Mouse (Mus musculus): ENCODE measurements around the gene Syce2.
"Not testable (repeated sequence)": the region's sequence is repeated elsewhere in the genome, so short reads cannot be mapped to it uniquely, and the experiment has no call there.

The Syce2 gene

GRCm38 (mm10) chr8:84901752-84902151 lies 29.8 kb downstream of the Syce2 start, which contains the start of gene Klf1:
TSS of gene Klf1 (plus strand) at chr8:84901928.
- DNase-seq (ENCODE audit: low spot score in 2 of 2) = no peak

DNA sequence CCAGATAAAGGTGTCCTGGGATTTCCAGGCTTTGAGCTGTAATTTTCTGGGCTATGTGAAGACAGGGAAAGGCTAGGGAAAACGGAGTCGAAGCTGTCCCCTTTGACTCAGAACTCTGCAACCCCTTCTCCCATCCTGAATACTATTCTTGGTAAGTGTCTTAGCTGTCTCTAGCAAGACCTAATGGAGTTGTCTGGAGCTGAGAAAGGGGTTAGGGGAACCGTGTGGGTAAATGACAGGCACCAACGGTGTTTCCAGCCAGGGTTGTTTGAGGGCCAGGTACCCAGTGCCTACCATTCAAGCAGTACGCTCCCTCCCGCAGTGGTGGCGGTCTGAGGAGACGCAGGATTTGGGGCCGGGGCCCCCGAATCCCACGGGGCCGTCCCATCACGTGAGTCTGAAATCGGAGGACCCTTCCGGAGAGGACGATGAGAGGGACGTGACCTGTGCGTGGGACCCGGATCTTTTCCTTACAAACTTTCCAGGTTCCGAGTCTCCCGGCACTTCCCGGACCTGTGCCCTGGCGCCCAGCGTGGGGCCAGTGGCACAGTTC lies 30.5 kb downstream of the Syce2 start:
- DNase-seq (ENCODE audit: low spot score in 2 of 2) = no peak

DNA sequence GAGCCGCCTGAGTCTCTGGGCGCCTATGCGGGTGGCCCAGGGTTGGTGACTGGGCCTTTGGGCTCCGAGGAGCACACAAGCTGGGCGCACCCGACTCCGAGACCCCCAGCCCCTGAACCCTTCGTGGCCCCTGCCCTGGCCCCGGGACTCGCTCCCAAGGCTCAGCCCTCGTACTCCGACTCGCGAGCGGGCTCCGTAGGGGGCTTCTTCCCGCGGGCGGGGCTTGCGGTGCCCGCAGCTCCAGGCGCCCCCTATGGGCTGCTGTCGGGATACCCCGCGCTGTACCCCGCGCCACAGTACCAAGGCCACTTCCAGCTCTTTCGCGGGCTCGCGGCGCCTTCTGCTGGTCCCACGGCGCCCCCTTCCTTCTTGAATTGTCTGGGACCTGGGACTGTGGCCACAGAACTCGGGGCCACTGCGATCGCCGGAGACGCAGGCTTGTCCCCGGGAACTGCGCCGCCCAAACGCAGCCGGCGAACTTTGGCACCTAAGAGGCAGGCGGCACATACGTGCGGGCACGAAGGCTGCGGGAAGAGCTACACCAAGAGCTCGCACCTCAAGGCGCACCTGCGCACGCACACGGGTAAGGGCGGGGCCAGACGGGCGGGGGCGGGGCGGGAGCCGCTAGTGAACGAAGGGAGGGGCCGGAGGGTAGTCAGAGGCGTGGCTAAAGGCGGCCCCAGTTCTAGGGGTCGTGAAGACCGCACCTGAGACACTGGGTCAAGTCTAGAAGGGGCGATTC lies 31.2 kb downstream of the Syce2 start:
- DNase-seq (ENCODE audit: low spot score in 2 of 2) = peak; percentile 82 to 88

DNA sequence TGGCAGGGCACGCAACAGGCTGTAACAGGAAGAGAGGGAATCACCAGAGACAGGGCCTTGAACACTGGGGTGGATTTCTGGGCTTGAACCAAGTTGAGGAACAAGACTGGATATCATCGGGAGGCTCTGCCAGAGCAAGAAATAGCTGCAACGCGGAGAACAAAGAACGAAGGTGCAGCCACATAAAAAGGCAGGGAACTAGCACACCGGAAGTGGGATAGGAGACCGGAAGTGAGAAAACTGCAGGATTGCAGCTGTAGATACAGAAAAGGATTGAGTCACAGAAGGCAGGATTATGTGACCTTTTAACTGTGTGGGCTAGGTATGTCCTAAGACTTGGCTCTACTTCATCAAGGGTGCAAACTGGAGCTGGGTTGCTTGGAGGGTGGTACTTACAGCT lies 32.4 kb downstream of the Syce2 start:
- no peak for DNase-seq (ENCODE audit: low spot score in 2 of 2)

- no peak for DNase-seq (ENCODE audit: low spot score in 2 of 2)
These were observed 35.1 kb downstream of the Syce2 start for GRCm38 (mm10) chr8:84907037-84907436.

DNA sequence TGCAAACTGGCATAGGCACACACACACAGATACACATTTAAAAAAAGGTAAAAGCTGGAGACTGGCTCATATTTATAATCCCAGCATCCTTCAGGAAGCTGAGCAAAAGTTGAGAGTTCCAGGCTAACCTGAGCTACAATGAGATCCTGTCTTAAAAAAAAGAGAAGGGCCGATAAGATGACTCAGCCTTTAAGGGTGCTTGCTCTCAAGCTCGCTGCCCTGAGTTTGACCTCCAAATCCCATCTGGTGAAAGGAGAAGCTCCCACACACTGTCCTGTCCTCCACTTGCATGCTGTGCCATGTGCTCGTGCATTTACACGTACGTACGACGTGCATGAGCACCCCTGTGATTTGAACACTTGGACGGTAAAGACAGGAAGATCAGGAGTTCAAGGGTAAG lies 35.6 kb downstream of the Syce2 start:
- DNase-seq (ENCODE audit: low spot score in 2 of 2) = no peak

DNA sequence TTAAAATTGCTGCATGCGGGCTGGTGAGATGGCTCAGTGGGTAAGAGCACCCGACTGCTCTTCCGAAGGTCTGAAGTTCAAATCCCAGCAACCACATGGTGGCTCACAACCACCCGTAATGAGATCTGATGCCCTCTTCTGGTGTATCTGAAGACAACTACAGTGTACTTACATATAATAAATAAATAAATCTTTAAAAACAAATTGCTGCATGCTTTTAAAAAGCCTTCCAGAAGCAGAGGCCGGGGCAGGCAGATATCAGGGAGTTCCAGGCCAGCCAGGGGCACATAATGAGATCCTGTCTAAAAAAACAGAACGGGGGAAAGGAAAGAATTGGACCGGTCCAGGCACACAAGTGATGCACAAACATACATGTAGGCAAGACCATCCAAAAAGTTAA lies 36.1 kb downstream of the Syce2 start:
- not testable (repeated sequence) for DNase-seq (ENCODE audit: low spot score in 2 of 2)

DNA sequence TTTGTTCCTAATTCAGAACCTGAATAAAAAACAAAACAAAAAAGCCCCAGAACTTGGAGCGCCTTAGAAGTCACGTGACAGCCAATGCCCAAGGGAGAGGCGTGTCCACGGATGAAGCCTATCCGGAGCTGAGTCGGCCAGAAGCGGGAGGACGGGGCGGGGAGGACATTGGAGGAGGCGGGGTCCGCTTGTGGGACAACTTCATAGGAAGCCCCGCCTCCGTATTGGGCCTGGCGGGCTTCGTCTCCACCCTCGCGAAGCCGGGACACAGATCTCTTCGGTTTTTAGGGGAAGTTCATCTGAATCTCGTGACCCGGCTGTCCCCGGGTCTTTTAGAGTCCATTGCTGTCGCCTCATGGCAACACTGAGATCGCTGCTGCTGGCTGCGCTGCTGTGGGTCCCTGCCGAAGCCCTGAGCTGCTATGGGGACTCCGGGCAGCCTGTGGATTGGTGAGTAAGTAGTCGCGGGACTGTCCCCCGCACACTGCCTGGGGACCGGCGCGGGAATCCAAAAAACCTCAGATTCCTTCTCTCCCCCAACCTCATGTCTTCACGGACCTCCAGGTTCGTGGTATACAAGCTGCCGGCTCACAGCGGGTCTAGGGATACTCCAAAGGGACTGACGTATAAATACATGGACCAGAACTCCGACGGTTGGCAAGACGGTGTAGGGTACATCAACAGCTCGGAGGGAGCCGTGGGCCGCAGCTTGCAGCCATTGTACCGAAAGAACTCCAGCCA lies 36.7 kb downstream of the Syce2 start, which contains the start of gene Dnase2a:
Gene Dnase2a (plus strand): TSS at position 140 of the 741 bp plus-strand sequence.
- DNase-seq (ENCODE audit: low spot score in 2 of 2) = peak; percentile 92 to 95

DNA sequence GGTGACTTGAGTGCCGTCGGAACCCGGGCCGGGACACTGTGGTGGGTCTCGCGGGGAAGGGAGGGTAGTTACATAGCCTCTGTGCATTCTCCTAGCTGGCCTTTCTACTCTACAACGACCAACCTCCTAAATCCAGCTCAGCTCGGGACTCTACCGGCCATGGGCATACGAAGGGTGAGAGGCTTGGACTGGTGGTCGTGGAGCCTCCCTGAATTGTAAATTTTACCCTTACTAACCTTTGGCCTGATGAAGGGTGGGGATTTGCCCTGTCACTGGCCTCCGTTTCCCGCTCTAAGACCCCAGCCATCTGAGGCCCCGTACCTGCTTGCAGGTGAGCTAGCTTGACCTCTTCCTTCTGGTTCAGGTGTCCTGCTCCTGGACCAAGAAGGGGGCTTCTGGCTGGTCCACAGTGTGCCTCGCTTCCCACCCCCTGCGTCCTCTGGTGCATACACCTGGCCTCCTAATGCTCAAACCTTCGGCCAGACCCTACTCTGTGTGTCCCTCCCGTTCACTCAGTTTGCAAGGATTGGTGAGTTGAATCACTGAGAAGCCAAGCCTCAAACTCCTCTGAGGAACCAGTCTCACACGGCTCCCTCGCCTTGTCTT lies 37.4 kb downstream of the Syce2 start:
- DNase-seq (ENCODE audit: low spot score in 2 of 2) = no peak

DNA sequence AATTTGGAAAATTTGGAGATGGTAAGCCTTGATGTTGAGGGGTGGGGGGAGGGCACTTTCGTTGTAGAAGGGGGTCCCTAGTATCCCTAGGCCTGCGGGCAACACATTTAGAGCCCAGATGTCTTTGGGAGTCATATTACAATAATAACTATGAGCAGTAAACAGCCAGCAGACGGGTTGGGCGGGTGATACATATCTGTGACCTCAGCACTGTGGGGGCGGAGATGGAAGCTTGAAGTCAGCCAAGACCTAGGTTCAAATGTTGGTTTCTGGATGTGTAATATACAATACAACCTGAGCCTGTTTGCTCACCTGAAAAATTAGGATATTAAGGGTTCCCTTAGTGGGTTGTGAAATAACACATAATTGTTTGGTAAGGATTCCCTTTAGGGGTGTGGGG lies 38.0 kb downstream of the Syce2 start:
- DNase-seq (ENCODE audit: low spot score in 2 of 2) = no peak

- no peak for DNase-seq (ENCODE audit: low spot score in 2 of 2)
These were observed 38.6 kb downstream of the Syce2 start for GRCm38 (mm10) chr8:84910551-84910950.

DNA sequence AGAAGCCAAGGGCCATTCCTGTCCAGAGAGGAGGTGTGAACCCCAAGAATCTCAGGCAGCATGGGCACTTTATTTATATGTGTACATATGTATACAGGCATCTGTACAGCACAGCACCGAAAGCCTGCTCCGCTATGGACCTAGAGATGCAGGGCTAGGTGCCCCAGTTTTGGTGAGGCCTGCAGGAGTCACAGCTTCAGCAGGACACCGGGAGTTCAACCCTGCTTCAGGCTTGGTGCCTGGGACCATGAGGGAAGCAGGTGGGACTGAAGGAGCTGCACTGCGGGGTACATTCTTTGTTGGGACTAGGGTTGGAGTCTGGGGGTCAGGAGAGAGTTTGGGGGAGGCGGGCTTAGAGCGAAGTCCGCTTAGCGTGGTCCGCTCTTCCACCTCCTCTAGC lies 39.9 kb downstream of the Syce2 start:
- DNase-seq (ENCODE audit: low spot score in 2 of 2) = no peak

GRCm38 (mm10) chr8:84912391-84912790 lies 40.5 kb downstream of the Syce2 start:
- no peak for DNase-seq (ENCODE audit: low spot score in 2 of 2)

GRCm38 (mm10) chr8:84912895-84913501 lies 41.1 kb downstream of the Syce2 start:
- DNase-seq (ENCODE audit: low spot score in 2 of 2) = peak; percentile 66 to 70

DNA sequence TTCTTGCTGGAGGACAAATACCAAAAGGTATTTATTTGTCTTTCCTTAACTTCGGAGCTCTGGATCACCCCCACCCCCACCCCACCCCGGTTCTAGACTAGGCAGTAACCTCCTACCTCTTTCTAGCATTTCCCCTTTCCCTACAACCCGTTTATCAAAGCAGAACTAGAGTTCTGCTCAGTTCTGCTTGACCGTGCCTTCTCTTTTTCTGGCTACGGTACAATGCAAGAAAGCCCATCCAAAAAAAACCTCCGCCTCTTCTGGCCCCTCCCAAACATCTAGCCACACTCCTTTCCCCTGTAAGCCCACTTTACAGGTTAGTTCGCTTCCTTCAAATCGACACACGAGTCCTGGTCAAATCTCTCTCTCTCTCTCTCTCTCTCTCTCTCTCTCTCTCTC lies 41.6 kb downstream of the Syce2 start:
- no peak for DNase-seq (ENCODE audit: low spot score in 2 of 2)

DNA sequence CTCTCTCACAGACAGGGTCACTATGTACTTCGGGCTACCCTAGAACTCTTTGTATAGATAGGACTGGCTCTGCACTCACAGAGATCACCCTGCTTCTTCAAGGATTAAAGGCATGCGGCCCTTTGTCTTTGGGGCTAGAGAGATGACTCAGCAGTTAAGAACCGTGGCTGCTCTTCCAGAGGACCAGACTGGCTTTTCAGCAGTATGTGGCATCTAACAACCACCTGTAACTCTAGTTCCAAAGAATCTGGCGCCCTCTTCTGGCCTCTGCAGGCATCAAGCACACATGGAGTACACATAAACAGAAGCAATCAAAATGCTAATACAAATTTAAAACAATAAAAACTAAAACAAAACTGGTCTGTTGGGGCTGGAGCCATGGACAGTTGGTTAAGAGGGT lies 42.0 kb downstream of the Syce2 start:
- DNase-seq (ENCODE audit: low spot score in 2 of 2) = no peak

DNA sequence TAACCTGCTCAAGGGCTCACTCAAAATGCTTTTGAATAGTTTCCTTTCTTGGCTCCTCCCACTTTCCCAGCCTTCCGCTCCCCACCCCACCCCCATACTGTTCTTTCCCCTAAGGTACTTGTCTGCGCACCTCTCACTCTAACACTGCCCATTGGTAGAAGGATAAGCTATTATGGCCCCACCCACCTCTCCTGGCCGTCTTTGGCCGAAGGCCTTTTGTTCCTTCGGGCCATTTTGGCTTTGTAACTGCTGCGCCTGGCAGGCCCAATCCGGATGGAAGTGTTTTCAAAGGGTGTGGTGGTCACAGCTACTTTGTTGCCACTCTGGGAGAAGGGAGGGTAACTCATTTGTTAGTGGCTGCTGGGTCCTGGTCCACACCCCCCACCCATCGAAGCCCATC lies 43.4 kb downstream of the Syce2 start:
- DNase-seq (ENCODE audit: low spot score in 2 of 2) = no peak

DNA sequence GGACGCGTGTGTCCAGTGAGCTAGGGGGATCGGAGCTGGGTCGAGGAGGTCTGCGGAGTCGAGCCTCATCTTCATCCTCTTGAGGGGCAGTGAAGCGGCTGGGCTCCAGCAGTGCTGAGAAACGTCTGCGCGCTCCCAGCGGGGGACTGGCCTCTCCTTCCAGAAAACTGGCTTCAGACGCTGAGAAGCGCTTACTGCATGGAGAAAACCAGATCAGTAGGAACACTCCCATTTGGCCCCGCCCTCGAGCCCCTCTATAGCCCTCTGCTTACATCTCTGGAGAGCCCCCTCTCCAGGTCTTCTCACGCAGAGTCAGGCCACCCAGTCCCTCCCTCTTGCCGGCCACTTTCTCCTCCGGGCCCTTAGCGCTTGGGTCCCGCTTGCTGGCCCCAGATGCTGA lies 45.9 kb downstream of the Syce2 start:
- no peak for DNase-seq (ENCODE audit: low spot score in 2 of 2)

GRCm38 (mm10) chr8:84918646-84919045 lies 46.7 kb downstream of the Syce2 start:
- no peak for DNase-seq (ENCODE audit: low spot score in 2 of 2)

- DNase-seq (ENCODE audit: low spot score in 2 of 2) = no peak
These were observed 49.7 kb downstream of the Syce2 start for GRCm38 (mm10) chr8:84921596-84921995.

GRCm38 (mm10) chr8:84925557-84925956 lies 53.6 kb downstream of the Syce2 start:
- DNase-seq (ENCODE audit: low spot score in 2 of 2) = no peak

- no peak for DNase-seq (ENCODE audit: low spot score in 2 of 2)
These were observed 55.6 kb downstream of the Syce2 start for GRCm38 (mm10) chr8:84927513-84927912.

All from urinary bladder, adult 18-20 months (tissue).